Mouse (Mus musculus) inflammation-experienced regulatory T-cells, adult 6 months (primary cell): ENCODE measurements around the gene Nudt17. TPM values are rescaled to one million over a fixed set of nuclear protein-coding genes. Genes with fewer than 3 reads are reported as not detected.
"Not testable (repeated sequence)": the region's sequence is repeated elsewhere in the genome, so short reads cannot be mapped to it uniquely, and the experiment has no call there.

Experiments
- ATAC-seq: one replicate; pipeline ENCODE4 v1.8.0; 2017
- polyA plus RNA-seq, 3 experiments: library from polyadenylated mRNA; unstranded; fragments of 100-300 nt; shearing (Covaris generic); gene quantifications; one replicate each; pipeline ENCODE4 v1.2.1; 2017

Nudt17 gene
- polyA plus RNA-seq, 3 experiments from 2014 or later = 0.86 to 2.5 (median 1.3) TPM

DNA sequence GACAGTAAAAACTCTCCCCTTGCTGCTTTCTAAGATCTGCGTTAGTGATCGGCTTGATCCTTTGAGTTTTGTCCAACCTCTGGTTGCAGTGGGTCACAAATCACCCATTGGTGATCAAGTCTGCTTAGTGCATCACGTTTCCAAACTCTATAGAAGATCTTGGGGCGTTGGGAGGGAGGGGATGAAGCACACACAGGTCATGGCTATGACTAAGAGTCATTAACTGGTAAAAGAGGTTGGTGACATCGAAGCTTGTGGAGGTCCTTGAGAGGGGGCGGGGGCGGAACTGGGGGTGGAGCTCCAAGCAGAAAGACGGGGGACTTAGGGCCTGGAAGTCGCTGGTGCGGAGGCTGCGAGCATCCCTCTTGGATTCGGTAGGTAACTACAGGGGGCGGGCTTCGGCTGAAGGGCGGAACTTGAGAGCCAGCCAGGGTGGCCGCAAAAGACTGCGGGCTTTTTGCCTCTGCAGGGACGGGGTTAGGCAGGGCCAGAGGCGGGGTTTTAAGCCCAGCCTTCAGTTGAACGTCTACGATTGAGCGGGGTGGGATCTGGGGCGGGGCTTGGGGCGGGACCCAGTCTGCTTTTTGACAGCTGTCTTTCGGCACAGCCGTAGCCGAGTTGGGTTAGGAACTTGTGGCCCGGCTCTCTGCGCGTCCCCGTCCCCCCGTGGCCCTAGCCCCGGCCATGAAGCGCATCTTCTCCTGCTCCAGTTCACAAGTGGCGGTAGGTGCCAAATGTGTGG lies 38.5 kb downstream of the Nudt17 start, which contains the start of gene Ankrd35:
Gene Ankrd35, plus strand, starts transcription at position 405 of the 742 bp plus-strand sequence.
- peak; percentile 94 for ATAC-seq

DNA sequence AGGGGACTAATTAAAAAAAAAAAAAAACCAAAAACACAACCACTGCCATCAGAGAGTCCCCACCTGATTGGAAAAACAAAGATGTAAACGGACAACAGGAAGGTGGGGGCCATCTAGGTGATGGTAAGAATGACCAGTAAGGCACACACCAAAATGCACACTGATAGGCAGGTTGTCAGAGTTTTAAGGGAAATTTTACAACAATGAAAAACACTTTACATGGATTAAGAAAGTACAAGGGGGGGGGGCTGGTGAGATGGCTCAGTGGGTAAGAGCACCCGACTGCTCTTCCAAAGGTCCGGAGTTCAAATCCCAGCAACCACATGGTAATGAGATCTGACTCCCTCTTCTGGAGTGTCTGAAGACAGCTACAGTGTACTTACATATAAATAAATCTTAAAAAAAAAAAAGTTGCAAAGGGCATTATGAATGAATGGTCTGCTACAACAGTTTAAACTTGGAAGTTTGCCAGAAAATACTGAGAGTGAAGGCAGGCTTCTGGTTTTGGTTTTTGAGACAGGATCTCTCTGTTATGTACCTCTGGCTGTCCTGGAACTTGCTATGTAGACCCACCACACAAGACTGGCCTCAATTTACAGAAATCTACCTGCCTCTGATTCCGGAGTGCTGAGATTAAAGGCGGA lies 39.8 kb downstream of the Nudt17 start:
- no peak for ATAC-seq

DNA sequence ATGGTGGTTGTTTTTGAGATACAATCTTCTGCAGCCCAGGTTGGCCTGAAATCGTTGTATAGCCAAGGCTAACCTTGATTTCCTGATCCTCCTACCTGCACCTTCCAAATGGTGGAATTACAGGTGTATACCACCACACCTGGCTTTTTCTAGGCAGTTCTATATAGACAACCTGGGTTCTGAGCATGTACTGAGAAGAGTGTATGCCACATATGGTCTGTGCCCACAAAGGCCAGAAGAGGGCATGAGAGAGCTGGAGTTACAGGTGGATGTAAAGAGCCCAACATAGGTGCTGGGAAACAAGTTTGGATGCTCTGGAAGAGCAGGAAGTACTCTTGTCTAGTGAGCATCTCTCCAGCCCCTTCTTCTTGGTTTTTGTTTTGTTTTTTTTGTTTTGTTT lies 41.0 kb downstream of the Nudt17 start:
- no peak for ATAC-seq

DNA sequence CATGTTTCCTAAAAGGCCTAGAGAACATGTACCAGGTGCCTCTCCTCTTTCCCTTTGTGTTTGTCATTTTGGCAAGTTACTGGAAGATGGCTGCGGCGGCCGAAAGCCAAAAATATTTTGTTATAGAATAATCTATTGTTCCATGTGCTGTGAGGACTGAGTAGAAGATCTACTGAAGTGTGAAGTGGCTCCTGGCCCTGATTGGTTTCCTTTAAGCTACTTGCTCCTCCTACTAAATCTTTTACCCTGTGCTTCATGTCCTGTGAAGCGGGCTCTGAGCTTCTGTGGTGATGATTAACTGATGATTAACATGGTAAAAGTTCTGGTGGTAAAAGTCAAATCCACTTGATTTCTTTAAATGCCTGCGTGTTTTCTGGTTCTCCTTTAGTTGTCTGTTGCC lies 41.4 kb downstream of the Nudt17 start:
- no peak for ATAC-seq

DNA sequence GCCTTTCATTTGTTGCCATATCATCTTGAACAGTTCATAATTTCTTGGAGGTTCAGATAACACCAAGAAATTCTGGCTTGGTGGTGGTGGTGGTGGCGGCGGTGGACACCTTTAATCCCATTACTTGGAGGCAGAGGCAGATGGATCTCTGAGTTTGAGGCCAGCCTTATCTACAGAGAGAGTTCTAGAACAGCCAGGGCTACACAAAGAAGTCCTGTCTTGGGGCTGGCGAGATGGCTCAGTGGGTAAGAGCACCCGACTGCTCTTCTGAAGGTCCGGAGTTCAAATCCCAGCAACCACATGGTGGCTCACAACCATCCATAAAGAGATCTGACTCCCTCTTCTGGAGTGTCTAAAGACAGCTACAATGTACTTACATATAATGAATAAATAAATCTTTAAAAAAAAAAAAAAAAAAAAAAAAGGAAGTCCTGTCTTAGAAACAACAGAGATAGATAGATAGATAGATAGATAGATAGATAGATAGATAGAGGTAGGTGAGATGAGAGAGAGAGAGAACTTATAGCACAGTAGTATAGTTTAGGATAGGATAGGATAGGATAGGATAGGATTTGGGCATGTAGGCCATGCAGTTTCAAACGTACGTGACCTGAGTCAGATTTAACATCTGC lies 42.5 kb downstream of the Nudt17 start:
- ATAC-seq = not testable (repeated sequence)

DNA sequence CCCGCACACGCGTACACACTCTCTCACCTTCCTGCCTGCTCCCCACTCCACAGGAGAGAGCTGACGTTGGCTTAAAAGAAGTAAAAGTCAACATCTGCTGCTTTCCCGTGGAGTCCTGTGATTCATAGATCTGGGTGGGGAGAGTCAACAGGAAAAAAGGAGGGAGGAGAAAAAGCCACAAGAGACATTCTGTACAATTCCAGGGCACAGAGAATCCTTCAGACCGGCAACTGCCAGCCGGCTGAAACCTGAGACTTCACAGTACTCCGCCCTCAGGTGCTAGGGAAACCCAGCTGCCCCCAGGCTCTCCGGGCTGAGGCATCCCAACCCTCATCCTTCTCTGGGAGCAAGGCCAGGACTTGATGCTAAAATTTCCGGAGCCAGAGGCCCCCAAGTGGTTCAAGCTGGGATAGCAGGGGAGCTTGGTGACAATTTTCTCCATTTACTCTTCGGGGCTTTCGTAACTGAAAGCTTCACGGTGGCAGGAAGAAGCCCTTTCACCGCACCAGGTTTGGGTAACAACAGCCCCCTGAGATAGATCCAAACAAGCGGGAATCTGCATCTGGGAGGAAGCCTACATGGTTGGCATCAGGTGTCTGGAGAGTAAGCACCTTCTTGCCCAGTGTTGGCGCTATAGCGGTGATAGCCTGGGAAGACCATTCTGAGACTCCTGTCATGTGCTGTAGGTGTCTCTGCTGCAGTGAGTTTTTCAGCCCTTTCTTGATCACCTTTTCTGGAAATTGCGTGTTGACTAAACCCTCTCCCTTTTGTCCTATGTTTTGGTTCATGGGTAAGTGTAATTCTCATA lies 44.7 kb downstream of the Nudt17 start:
- peak; percentile 60 for ATAC-seq

DNA sequence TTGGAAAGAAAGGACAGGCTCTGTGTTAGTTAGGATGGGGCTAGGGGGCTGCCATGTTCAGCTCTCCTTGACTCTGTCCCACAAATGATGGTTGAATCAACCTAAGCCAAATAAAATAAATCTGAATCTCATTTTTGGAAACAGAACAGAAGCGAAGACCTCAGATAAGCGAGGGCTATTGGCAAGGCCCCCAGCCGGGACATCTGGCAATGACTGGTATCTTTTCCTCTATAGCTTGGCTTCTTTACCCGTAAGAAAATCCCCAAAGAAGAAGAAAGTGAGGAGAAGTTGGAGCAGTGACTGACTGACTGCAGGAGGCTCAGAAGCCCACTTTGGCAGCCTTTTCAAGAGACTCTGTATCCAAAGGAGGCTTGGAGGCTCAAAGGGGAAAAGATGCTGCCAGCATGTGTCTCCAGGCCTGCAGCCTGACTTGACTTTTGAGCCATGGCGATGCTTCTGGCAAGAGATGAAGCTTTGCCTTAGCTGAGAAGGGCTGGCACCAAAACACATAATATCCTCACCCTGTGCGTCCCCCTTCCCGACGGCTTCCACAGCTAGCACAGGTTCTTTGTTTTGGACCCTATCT lies 45.5 kb downstream of the Nudt17 start:
- ATAC-seq = no peak

DNA sequence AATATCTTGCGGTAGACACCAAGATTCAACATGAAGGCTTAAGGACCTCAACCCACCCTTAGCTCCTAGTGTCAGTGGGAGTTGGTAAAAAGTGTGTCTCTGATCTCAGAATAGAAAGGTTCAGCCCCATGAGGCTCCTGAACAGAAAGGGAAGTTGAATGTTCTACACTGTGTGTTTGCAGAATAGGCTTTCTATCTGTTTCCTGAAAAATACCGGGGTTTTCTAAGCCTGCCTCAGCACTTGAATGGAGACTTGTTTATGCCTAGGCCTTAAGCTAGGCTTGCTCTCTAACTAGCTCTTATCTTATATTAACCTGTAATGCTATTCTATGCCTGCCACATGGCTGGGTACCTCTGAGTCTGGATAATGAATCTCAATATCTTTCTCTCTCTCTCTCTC lies 47.5 kb downstream of the Nudt17 start:
- ATAC-seq = no peak

Other genes with a start within 250 kb of the Nudt17 start
- not detected for gene Hfe2, start 183.4 kb downstream of the Nudt17 start, polyA plus RNA-seq
- gene Txnip, start 150.6 kb downstream of the Nudt17 start, polyA plus RNA-seq = 100 to 1,000 TPM; 160 to 366 (median 354) TPM
- gene Gm16253, start 131.6 kb downstream of the Nudt17 start, polyA plus RNA-seq = 1 to 10 TPM in 1 of 3 experiments, not detected in 2; 2.1 TPM
- 10 to 100 TPM; 26.9 to 48.9 (median 33.8) TPM for gene Polr3gl, start 114.4 kb downstream of the Nudt17 start, polyA plus RNA-seq
- gene Ankrd34a, start 111.9 kb downstream of the Nudt17 start, polyA plus RNA-seq = under 1 TPM in 1 of 3 experiments, not detected in 2; 0.17 TPM
- gene Lix1l, start 107.4 kb downstream of the Nudt17 start, polyA plus RNA-seq = under 1 TPM; 0.34 to 0.61 (median 0.43) TPM
- gene Rbm8a, start 78.6 kb downstream of the Nudt17 start, polyA plus RNA-seq = 100 to 1,000 TPM; 102 to 149 (median 134) TPM
- gene Pex11b, start 73.2 kb downstream of the Nudt17 start, polyA plus RNA-seq = 10 to 100 TPM; 45.8 to 63.4 (median 54.9) TPM
- gene Gm42957, start 73.1 kb downstream of the Nudt17 start, polyA plus RNA-seq = under 1 TPM in 1 of 3 experiments, not detected in 2; 0.10 TPM
- not detected for gene Itga10, start 63.0 kb downstream of the Nudt17 start, polyA plus RNA-seq
- under 1 TPM in 2 of 3 experiments, not detected in 1; 0.53 to 0.97 TPM for gene Ankrd35, start 38.4 kb downstream of the Nudt17 start, polyA plus RNA-seq
- 10 to 100 TPM; 34.3 to 65.5 (median 46.6) TPM for gene Pias3, start 12.2 kb downstream of the Nudt17 start, polyA plus RNA-seq
- 10 to 100 TPM; 61.8 to 74.4 (median 63.7) TPM for gene Polr3c, start 19.1 kb upstream of the Nudt17 start, polyA plus RNA-seq
- gene Rnf115, start 19.1 kb upstream of the Nudt17 start, polyA plus RNA-seq = 10 to 100 TPM; 44.6 to 73.7 (median 47.3) TPM
- gene Pdzk1, start 120.7 kb upstream of the Nudt17 start, polyA plus RNA-seq = under 1 TPM in 1 of 3 experiments, not detected in 2; 0.94 TPM
- gene Cd160, start 120.8 kb upstream of the Nudt17 start, polyA plus RNA-seq = 10 to 100 TPM; 50.8 to 77.5 (median 75.0) TPM
- under 1 TPM in 1 of 3 experiments, not detected in 2; 0.20 TPM for gene Gja5, start 196.1 kb upstream of the Nudt17 start, polyA plus RNA-seq
- gene Gpr89, start 196.8 kb upstream of the Nudt17 start, polyA plus RNA-seq = 10 to 100 TPM; 37.3 to 41.5 (median 39.4) TPM
- gene Gja8, start 217.5 kb upstream of the Nudt17 start, polyA plus RNA-seq = not detected